ENCODE assay signal across 31 mouse cellular contexts in genomic region chr13:55833921-55834320, GRCm38 (mm10). TPM values are rescaled to one million over a fixed set of nuclear protein-coding genes. Genes with fewer than 3 reads are reported as not detected.
A peak's percentile ranks its signal among the peaks of the same experiment; 100 is the strongest.
DNase-seq lines count a peak whose midpoint lies in the region; ATAC-seq lines count a peak whose summit lies in the region.
"Had no signal": no experiment of that assay in that cellular context is flagged by ENCODE, and none has a peak within 500 bp of the region (broad histone marks: within the 10 kb centered on the region; RNA-seq: fewer than 3 reads in every experiment).

No protein-coding gene starts in this region.

- H3K9ac ChIP-seq in neural tube, embryonic 15.5 days (replicated peaks) = no peak overlapping the region
- peak overlapping the region; percentile 97 for H3K9ac ChIP-seq in limb, embryonic 11.5 days (ENCODE audit: low read length)
- peak overlapping the region; percentile 93 for H3K9ac ChIP-seq in stomach, embryonic 14.5 days (replicated peaks; ENCODE audit: low read depth, low read length)
- H3K9ac ChIP-seq in intestine, embryonic 16.5 days (ENCODE audit: low read depth, low read length) = no peak overlapping the region
- H3K9ac ChIP-seq: forebrain, postnatal 0 days; hindbrain, embryonic 13.5 days; liver, embryonic 12.5 days; midbrain, embryonic 12.5 days; neural tube, embryonic 12.5 days had no signal

- H3K27me3 ChIP-seq in neural tube, embryonic 15.5 days (replicated peaks) = peaks cover 97% of the 10 kb centered on the region
- peaks cover 63% of the 10 kb centered on the region for H3K27me3 ChIP-seq in limb, embryonic 11.5 days (ENCODE audit: control insufficient read depth, insufficient read depth, low read length)
- peaks cover 22% of the 10 kb centered on the region; the same call in 1 of the 2 replicates for H3K27me3 ChIP-seq in stomach, embryonic 14.5 days (ENCODE audit: control insufficient read depth, insufficient read depth, low read length)
- H3K27me3 ChIP-seq in intestine, embryonic 16.5 days (replicated peaks; ENCODE audit: control insufficient read depth, insufficient read depth, low read length) = peaks cover 77% of the 10 kb centered on the region

- no peak overlapping the region for H3K4me3 ChIP-seq in neural tube, embryonic 15.5 days (replicated peaks)
- peak overlapping the region; percentile 70 for H3K4me3 ChIP-seq in limb, embryonic 11.5 days (ENCODE audit: low read depth, low read length)
- H3K4me3 ChIP-seq in stomach, embryonic 14.5 days (ENCODE audit: low read depth, low read length) = peak overlapping the region; percentile 77
- H3K4me3 ChIP-seq in intestine, embryonic 16.5 days (ENCODE audit: low read length) = no peak overlapping the region
- H3K4me3 ChIP-seq: heart, adult 2 months; hindbrain, embryonic 13.5 days; layer of hippocampus, adult 2 months; liver, embryonic 12.5 days; midbrain, embryonic 12.5 days; neural tube, embryonic 12.5 days had no signal

- H3K36me3 ChIP-seq in neural tube, embryonic 15.5 days = no peaks in the 10 kb centered on the region
- no peaks in the 10 kb centered on the region for H3K36me3 ChIP-seq in limb, embryonic 11.5 days (ENCODE audit: control insufficient read depth, insufficient read depth, low read length)
- H3K36me3 ChIP-seq in stomach, embryonic 14.5 days (ENCODE audit: control insufficient read depth, insufficient read depth, low read length) = 0 out of 2 replicates have a peak, but pooled peaks cover 5% of the 10 kb centered on the region
- H3K36me3 ChIP-seq in intestine, embryonic 16.5 days (ENCODE audit: control insufficient read depth, insufficient read depth, low read length) = no peaks in the 10 kb centered on the region
- H3K36me3 ChIP-seq: hindbrain, embryonic 13.5 days; liver, embryonic 12.5 days; midbrain, embryonic 12.5 days; neural tube, embryonic 12.5 days had no signal

- H3K4me1 ChIP-seq in neural tube, embryonic 15.5 days = peaks cover 20% of the 10 kb centered on the region
- H3K4me1 ChIP-seq in limb, embryonic 11.5 days (ENCODE audit: control insufficient read depth, insufficient read depth, low read length) = peaks cover 7% of the 10 kb centered on the region
- H3K4me1 ChIP-seq in stomach, embryonic 14.5 days (ENCODE audit: control insufficient read depth, insufficient read depth, low read length) = peaks cover 7% of the 10 kb centered on the region; the same call in 1 of the 2 replicates
- peaks cover 12% of the 10 kb centered on the region for H3K4me1 ChIP-seq in intestine, embryonic 16.5 days (ENCODE audit: control insufficient read depth, insufficient read depth, low read length)

- H3K27ac ChIP-seq in neural tube, embryonic 15.5 days (replicated peaks) = no peak overlapping the region
- peak overlapping the region; percentile 93 for H3K27ac ChIP-seq in limb, embryonic 11.5 days (replicated peaks; ENCODE audit: low read depth, low read length)
- H3K27ac ChIP-seq in stomach, embryonic 14.5 days (ENCODE audit: low read length) = peak overlapping the region; percentile 98; the same call in 1 of the 2 replicates
- H3K27ac ChIP-seq in intestine, embryonic 16.5 days (ENCODE audit: low read length) = no peak overlapping the region
- H3K27ac ChIP-seq: heart, adult 2 months; hindbrain, embryonic 13.5 days; layer of hippocampus, adult 2 months; liver, embryonic 12.5 days; midbrain, embryonic 12.5 days; neural tube, embryonic 12.5 days had no signal

- no peak for ATAC-seq in neural tube, embryonic 15.5 days (ENCODE audit: low FRiP score)
- no peak for ATAC-seq in limb, embryonic 11.5 days (ENCODE audit: insufficient number of reproducible peaks, low FRiP score, low TSS enrichment, low read depth)
- ATAC-seq in stomach, embryonic 14.5 days (ENCODE audit: insufficient number of reproducible peaks, insufficient read depth, low FRiP score, low read depth) = no peak
- ATAC-seq in intestine, embryonic 16.5 days = no peak
- ATAC-seq: forebrain, postnatal 0 days; liver, embryonic 12.5 days had no signal

- H3K4me2 ChIP-seq in neural tube, embryonic 15.5 days = no peak overlapping the region
- peak overlapping the region; percentile 67 for H3K4me2 ChIP-seq in limb, embryonic 11.5 days (ENCODE audit: low read depth, severe bottlenecking)
- peak overlapping the region; percentile 54 for H3K4me2 ChIP-seq in stomach, embryonic 14.5 days (replicated peaks; ENCODE audit: low read depth, low read length)
- H3K4me2 ChIP-seq in intestine, embryonic 16.5 days (ENCODE audit: low read depth, low read length) = no peak overlapping the region
- H3K4me2 ChIP-seq: hindbrain, embryonic 13.5 days; liver, embryonic 12.5 days; midbrain, embryonic 12.5 days; neural tube, embryonic 12.5 days had no signal

- intact Hi-C loops in left cerebral cortex, postnatal 14 days (cut with DNase I) = loop anchor here (10.0 kb wide), 1 partner anchor 241 kb away; no protein-coding TSS in a partner anchor

- DNase-seq in neural tube, embryonic 10.5 days (ENCODE audit: extremely low spot score, low spot score) = peak; percentile 41
- DNase-seq in limb, embryonic 11.5 days (ENCODE audit: low spot score) = no peak
- DNase-seq in left cerebral cortex, postnatal 14 days (ENCODE audit: low spot score in 2 of 2) = no peak
- no peak for DNase-seq in spleen, adult 18-20 months
- DNase-seq: adrenal gland, postnatal 25 days; cerebellum, adult 9-10 months; forebrain, postnatal 0 days; gastrocnemius, postnatal 25 days; heart, adult 2 months; kidney, adult 9 months; kidney, postnatal 14 days; layer of hippocampus, postnatal 36 days; lung, adult 18-20 months; lung, postnatal 10 days; retina, postnatal 1 day had no signal

- H3K9me3 ChIP-seq in neural tube, embryonic 15.5 days (replicated peaks) = no peaks in the 10 kb centered on the region
- no peaks in the 10 kb centered on the region for H3K9me3 ChIP-seq in limb, embryonic 11.5 days (ENCODE audit: control insufficient read depth, low read length)
- H3K9me3 ChIP-seq in stomach, embryonic 14.5 days (ENCODE audit: control insufficient read depth, low read depth, low read length) = no peaks in the 10 kb centered on the region
- H3K9me3 ChIP-seq in intestine, embryonic 16.5 days (ENCODE audit: control insufficient read depth, low read length) = no peaks in the 10 kb centered on the region
- H3K9me3 ChIP-seq: hindbrain, embryonic 13.5 days; liver, embryonic 12.5 days; midbrain, embryonic 12.5 days; neural tube, embryonic 12.5 days had no signal

- WGBS in neural tube, embryonic 15.5 days = 3% methylated on average over 7 of the region's 7 CpGs
- WGBS in limb, embryonic 11.5 days = 6% methylated on average over 7 of the region's 7 CpGs
- 24% methylated on average over 7 of the region's 7 CpGs for WGBS in stomach, embryonic 14.5 days
- WGBS in intestine, embryonic 16.5 days = 29% methylated on average over 7 of the region's 7 CpGs

RNA-seq across cellular contexts. Expression of gene Pitx1, which starts 2.1 kb away (rescaled TPM):
- polyA plus RNA-seq in neural tube, embryonic 15.5 days (2015; fragmentation: Nextera tagmentation; extraction: Ambion mirVana) = 0.29 TPM in 1 of 2 replicates, not detected in the other
- 155 and 197 TPM in 2 replicates for polyA plus RNA-seq in limb, embryonic 11.5 days (2014; fragmentation: Nextera tagmentation; extraction: Ambion mirVana)
- polyA plus RNA-seq in stomach, embryonic 14.5 days (2014; fragmentation: Nextera tagmentation; extraction: Ambion mirVana) = 262 and 263 TPM in 2 replicates
- polyA plus RNA-seq in intestine, embryonic 16.5 days (2015; fragmentation: Nextera tagmentation; extraction: Ambion mirVana) = 9.0 and 9.1 TPM in 2 replicates
- total RNA-seq in left cerebral cortex, postnatal 14 days (2021) = not detected
- total RNA-seq: adrenal gland, postnatal 25 days; forebrain, postnatal 0 days; heart, adult 2 months; heart, postnatal 25 days; layer of hippocampus, adult 2 months; layer of hippocampus, postnatal 36 days; left cerebral cortex, postnatal 25 days; megakaryocyte progenitor cell, adult 5-6 weeks; monocyte, adult 5-6 weeks had no signal
- polyA plus RNA-seq: cortical plate, adult 2 months; forebrain, postnatal 0 days had no signal

RNA-seq across cellular contexts. Expression of gene Catsper3, which starts 49.6 kb away (rescaled TPM):
- polyA plus RNA-seq in neural tube, embryonic 15.5 days (2015; fragmentation: Nextera tagmentation; extraction: Ambion mirVana) = 0.26 TPM in 1 of 2 replicates, not detected in the other
- polyA plus RNA-seq in limb, embryonic 11.5 days (2014; fragmentation: Nextera tagmentation; extraction: Ambion mirVana) = 0.19 TPM in 1 of 2 replicates, not detected in the other
- polyA plus RNA-seq in stomach, embryonic 14.5 days (2014; fragmentation: Nextera tagmentation; extraction: Ambion mirVana) = 0.43 TPM in 1 of 2 replicates, not detected in the other
- polyA plus RNA-seq in intestine, embryonic 16.5 days (2015; fragmentation: Nextera tagmentation; extraction: Ambion mirVana) = 0.13 TPM in 1 of 2 replicates, not detected in the other
- total RNA-seq in left cerebral cortex, postnatal 14 days (2021) = under 1 TPM; 0.26 to 0.42 TPM
- total RNA-seq: ES-E14; forebrain, postnatal 0 days; gastrocnemius, postnatal 25 days; heart, postnatal 25 days; megakaryocyte progenitor cell, adult 5-6 weeks; monocyte, adult 5-6 weeks had no signal
- polyA plus RNA-seq: forebrain, embryonic 11.5 days; heart, embryonic 14.5 days; hindbrain, embryonic 13.5 days; liver, embryonic 12.5 days; neural tube, embryonic 12.5 days had no signal

Comparison
In these comparisons a context has a peak if more than half of its experiments do, and no peak if none do; other contexts are left out.
1. H3K27ac ChIP-seq: peak in limb, embryonic 11.5 days (single experiment) and stomach, embryonic 14.5 days (single experiment); none in neural tube, embryonic 15.5 days (single experiment) and intestine, embryonic 16.5 days (single experiment).
2. H3K4me2 ChIP-seq: peak in limb, embryonic 11.5 days (single experiment) and stomach, embryonic 14.5 days (single experiment); none in neural tube, embryonic 15.5 days (single experiment) and intestine, embryonic 16.5 days (single experiment).
3. H3K4me3 ChIP-seq: peak in limb, embryonic 11.5 days (single experiment) and stomach, embryonic 14.5 days (single experiment); none in neural tube, embryonic 15.5 days (single experiment) and intestine, embryonic 16.5 days (single experiment).
4. H3K9ac ChIP-seq: peak in limb, embryonic 11.5 days (single experiment) and stomach, embryonic 14.5 days (single experiment); none in neural tube, embryonic 15.5 days (single experiment) and intestine, embryonic 16.5 days (single experiment).
5. RNA of gene Pitx1, which starts 2.1 kb away (polyA plus RNA-seq): 262 to 263 TPM in stomach, embryonic 14.5 days and 155 to 197 TPM in limb, embryonic 11.5 days; 9.0 to 9.1 TPM in intestine, embryonic 16.5 days and 0.29 TPM in neural tube, embryonic 15.5 days; every median in the first group is over 10 times any median in the second.